Mouse (Mus musculus): ENCODE data around the gene Gm11042.

Gm11042 gene

GRCm38 (mm10) chr12:74284685-74285054 lies 31.5 kb downstream of the Gm11042 start:
- DNase-seq (ENCODE audit: low read depth, low spot score) = no peak

- DNase-seq (ENCODE audit: low read depth, low spot score) = peak; percentile 94
Measured at GRCm38 (mm10) chr12:74284020-74284684, 32.0 kb downstream of the Gm11042 start.

DNA sequence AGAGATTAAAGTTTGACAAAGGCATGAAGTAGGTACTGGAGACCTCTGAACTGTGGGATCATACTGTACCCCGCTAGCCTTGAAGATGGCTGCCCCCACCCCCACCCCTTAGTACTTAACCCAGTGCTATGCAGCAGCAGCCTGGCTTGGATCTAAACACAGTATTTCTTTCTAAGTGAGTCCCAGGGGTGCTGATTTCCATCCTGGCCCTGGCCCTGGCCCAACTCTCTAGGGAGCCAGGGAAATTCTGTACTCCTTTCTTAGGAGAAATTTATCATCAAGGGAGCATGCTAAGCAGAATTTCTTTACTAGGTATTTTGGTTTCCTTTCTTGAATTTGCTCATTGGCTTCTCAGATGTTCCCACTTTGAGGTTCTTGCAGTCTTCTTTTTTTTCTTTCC lies 33.3 kb downstream of the Gm11042 start:
- DNase-seq (ENCODE audit: low read depth, low spot score) = no peak

- DNase-seq (ENCODE audit: low read depth, low spot score) = no peak
Measured at GRCm38 (mm10) chr12:74281403-74281802, 34.8 kb downstream of the Gm11042 start.

DNA sequence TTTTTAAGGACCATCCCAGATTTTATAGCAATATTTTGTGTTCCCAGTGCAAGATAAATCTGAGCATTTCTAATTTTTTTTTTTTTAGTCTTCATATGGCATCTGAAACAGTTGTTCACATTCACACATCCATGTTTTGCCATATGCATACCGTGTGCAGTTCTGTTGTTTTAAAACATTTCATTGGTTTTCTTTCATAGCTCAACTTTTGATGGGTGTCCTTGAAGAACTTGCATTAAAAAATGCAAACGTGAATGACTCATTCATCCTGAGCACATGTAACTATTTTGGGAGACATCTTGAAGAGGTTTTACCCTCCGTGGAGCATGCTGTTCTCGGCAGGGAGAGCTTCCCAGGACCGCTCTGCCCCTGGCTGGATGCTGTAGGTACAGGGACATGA lies 38.9 kb downstream of the Gm11042 start:
- DNase-seq (ENCODE audit: low read depth, low spot score) = no peak

DNA sequence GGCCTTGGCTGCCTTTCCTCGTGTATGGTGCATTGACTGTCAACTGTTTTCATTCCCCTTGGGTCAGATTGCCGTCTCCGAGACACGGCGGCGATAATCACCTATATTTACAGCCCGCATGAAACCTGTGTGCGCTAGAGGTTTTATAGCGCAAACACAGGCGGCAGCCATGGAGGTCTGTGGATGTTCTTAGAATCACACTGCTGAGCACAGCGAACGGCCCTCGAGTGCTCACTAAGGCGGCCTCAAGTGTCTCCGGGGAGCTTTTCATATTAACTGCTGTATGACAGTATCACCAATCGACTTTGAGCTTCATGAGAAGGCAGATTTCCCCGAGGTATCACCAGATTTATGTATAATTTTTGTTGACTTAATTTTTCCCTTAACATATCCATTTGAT lies 43.6 kb downstream of the Gm11042 start:
- DNase-seq (ENCODE audit: low read depth, low spot score) = peak; percentile 10

DNA sequence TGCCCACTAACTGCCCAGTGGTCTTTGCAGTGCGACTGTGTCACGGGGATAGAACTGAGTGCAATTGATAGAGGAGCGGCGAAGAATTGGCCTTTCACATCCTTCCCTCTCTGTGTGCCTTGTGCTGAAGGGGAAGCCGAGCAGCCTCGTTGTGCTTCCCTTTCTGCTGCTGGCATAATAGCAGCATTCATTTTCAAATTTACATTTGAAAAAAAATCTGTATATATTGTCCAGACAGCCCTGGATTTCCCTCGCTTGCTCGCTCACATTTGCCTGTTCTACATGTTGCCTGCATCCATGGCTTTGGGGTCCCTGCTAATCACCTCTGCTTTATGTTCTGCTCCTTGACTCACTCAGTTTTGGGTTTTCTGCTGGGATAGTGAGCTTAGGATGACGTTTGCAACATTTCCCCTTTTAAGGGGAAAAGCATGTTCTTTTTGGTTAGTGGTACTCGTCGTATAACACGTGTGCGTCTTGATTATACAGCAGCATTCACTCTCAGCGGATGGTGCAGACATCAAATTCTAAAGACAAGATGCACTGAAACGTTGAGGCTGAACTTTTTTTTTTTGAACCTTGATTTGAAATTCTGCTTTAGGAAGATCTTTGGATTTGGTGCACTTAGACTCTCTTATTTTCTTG lies 47.4 kb downstream of the Gm11042 start:
- no peak for DNase-seq (ENCODE audit: low read depth, low spot score)

DNA sequence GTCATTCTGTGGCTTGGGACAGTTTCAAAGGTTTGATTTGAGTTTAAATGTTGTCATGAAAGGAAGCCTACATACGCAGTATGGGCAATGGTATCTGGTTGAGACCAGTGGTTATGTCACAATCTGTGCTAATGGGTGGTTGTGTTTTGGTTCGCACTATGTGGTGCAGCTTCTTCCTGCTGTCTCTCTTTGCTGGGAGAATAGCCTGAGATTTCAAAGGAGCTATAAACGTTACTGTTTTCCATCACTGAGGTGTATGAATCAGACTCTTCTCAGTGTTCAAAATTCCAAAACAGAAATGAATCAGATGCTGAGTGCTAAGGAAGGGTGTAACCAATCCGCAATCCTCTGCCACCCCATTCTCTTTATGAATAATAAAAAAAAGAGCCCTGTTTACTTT lies 49.1 kb downstream of the Gm11042 start:
- DNase-seq (ENCODE audit: low read depth, low spot score) = no peak
